Mouse (Mus musculus) midbrain, embryonic 15.5 days (tissue): ENCODE results near the gene Psmd3. TPM values are rescaled to one million over a fixed set of nuclear protein-coding genes. Genes with fewer than 3 reads are reported as not detected.

Source experiments
- ATAC-seq: fragments of 200-750 bp; cut with Nextera tagmentation; replicated peaks from 2 replicates; pipeline ENCODE4 v1.8.0; 2017; ENCODE audit warnings: moderate TSS enrichment
- H3K27ac ChIP-seq: fragments of 300-500 bp; sonication (generic); 2 replicates; pipeline ENCODE4 v1.5.1; 2015; ENCODE audit warnings: mild to moderate bottlenecking, inconsistent platforms
- H3K27me3 ChIP-seq: fragments of 300-500 bp; sonication (generic); replicated peaks from 2 replicates; pipeline ENCODE4 v1.6.1; 2015; ENCODE audit warnings: inconsistent platforms
- H3K36me3 ChIP-seq: fragments of 300-500 bp; sonication (generic); replicated peaks from 2 replicates; pipeline ENCODE4 v1.6.1; 2015; ENCODE audit warnings: inconsistent platforms
- H3K4me1 ChIP-seq: fragments of 300-500 bp; sonication (generic); 2 replicates; pipeline ENCODE4 v1.6.1; 2015; ENCODE audit warnings: inconsistent platforms
- H3K4me2 ChIP-seq: fragments of 300-500 bp; sonication (generic); 2 replicates; pipeline ENCODE4 v1.6.1; 2015; ENCODE audit warnings: inconsistent platforms, mild to moderate bottlenecking, moderate library complexity
- H3K4me3 ChIP-seq: fragments of 300-500 bp; sonication (generic); 2 replicates; pipeline ENCODE4 v1.5.1; 2015; ENCODE audit warnings: mild to moderate bottlenecking, inconsistent platforms
- H3K9ac ChIP-seq: fragments of 300-500 bp; sonication (generic); 2 replicates; pipeline ENCODE4 v1.6.1; 2015; ENCODE audit warnings: mild to moderate bottlenecking, inconsistent platforms
- H3K9me3 ChIP-seq: fragments of 300-500 bp; sonication (generic); 2 replicates; pipeline ENCODE4 v1.6.1; 2016; ENCODE audit warnings: inconsistent platforms
- WGBS: fragments of 180-500 bp; shearing (Covaris S2); methylation state at CpG from one replicate; pipeline ENCODE4 v1.1.7; 2015; ENCODE audit warnings: mixed read lengths; 5-methylcytosine and 5-hydroxymethylcytosine counted together
- polyA plus RNA-seq: library from polyadenylated mRNA; unstranded; fragments of >200 nt; fragmentation: Nextera tagmentation; extraction: Ambion mirVana; gene quantifications from 2 replicates; pipeline ENCODE4 v1.2.1, GENCODE M21; 2015

The Psmd3 gene
- polyA plus RNA-seq, 1 experiment from 2014 or later, result 198 TPM

GRCm38 (mm10) chr11:98742397-98743291 is 60.3 kb downstream of the Psmd3 start:
- Histone ChIP-seq H3K4me2 (peak overlapping the region; percentile 67), H3K27ac (peak overlapping the region; percentile 100), H3K4me1 (peaks cover 77% of the 10 kb centered on the region), H3K27me3 (no peaks in the 10 kb centered on the region), H3K4me3 (peak overlapping the region; percentile 90), H3K36me3 (no peaks in the 10 kb centered on the region), H3K9me3 (no peaks in the 10 kb centered on the region), H3K9ac (peak overlapping the region; percentile 98)
- WGBS, result under 1% methylated on average over 21 of the region's 21 CpGs
- ATAC-seq, result peak; percentile 32

- Histone ChIP-seq H3K4me3 (peak overlapping the region; percentile 90), H3K27ac (peak overlapping the region; percentile 100), H3K9me3 (no peaks in the 10 kb centered on the region), H3K4me2 (peak overlapping the region; percentile 67), H3K36me3 (no peaks in the 10 kb centered on the region), H3K4me1 (peaks cover 80% of the 10 kb centered on the region), H3K9ac (peak overlapping the region; percentile 98), H3K27me3 (no peaks in the 10 kb centered on the region)
- WGBS, result 2% methylated on average over 9 of the region's 9 CpGs
- ATAC-seq, result no peak
These were observed 61.4 kb downstream of the Psmd3 start for GRCm38 (mm10) chr11:98743655-98744345.

- peak overlapping the region; percentile 100 for H3K27ac ChIP-seq
- H3K4me1 ChIP-seq, result peaks cover 81% of the 10 kb centered on the region
- H3K9me3 ChIP-seq, result no peaks in the 10 kb centered on the region
- no peak for ATAC-seq
- H3K4me2 ChIP-seq, result peak overlapping the region; percentile 67
- H3K4me3 ChIP-seq, result peak overlapping the region; percentile 90
- 34% methylated on average over 7 of the region's 7 CpGs for whole genome bisulfite sequencing
- H3K36me3 ChIP-seq, result no peaks in the 10 kb centered on the region
- H3K27me3 ChIP-seq, result no peaks in the 10 kb centered on the region
- peak overlapping the region; percentile 98 for H3K9ac ChIP-seq
These were observed 62.2 kb downstream of the Psmd3 start for GRCm38 (mm10) chr11:98744456-98745019.

Other genes starting within 250 kb of the Psmd3 start
- 233 and 238 TPM in 2 replicates for gene Mien1, start 243.6 kb upstream of the Psmd3 start, polyA plus RNA-seq
- 0.80 and 1.1 TPM in 2 replicates for gene Grb7, start 236.2 kb upstream of the Psmd3 start, polyA plus RNA-seq
- gene Ikzf3, start 136.5 kb upstream of the Psmd3 start, polyA plus RNA-seq, result 0.04 TPM in 1 of 2 replicates, not detected in the other
- 0.14 TPM in 1 of 2 replicates, not detected in the other for gene Zpbp2, start 131.5 kb upstream of the Psmd3 start, polyA plus RNA-seq
- gene Ormdl3, start 95.2 kb upstream of the Psmd3 start, polyA plus RNA-seq, result 120 TPM in 2 replicates
- not detected in 2 replicates for gene Lrrc3c, start 84.3 kb upstream of the Psmd3 start, polyA plus RNA-seq
- gene Gm12355, start 56.9 kb upstream of the Psmd3 start, polyA plus RNA-seq, result 0.66 and 0.72 TPM in 2 replicates
- gene Gsdma3, start 56.2 kb upstream of the Psmd3 start, polyA plus RNA-seq, result not detected in 2 replicates
- not detected in 2 replicates for gene Gsdma2, start 35.8 kb upstream of the Psmd3 start, polyA plus RNA-seq
- not detected in 2 replicates for gene Gsdma, start 18.2 kb upstream of the Psmd3 start, polyA plus RNA-seq
- gene Csf3, start 18.7 kb downstream of the Psmd3 start, polyA plus RNA-seq, result not detected in 2 replicates
- gene Med24, start 46.9 kb downstream of the Psmd3 start, polyA plus RNA-seq, result 82.9 and 84.8 TPM in 2 replicates
- 151 and 158 TPM in 2 replicates for gene Thra, start 58.1 kb downstream of the Psmd3 start, polyA plus RNA-seq
- gene Nr1d1, start 92.8 kb downstream of the Psmd3 start, polyA plus RNA-seq, result 3.4 and 3.9 TPM in 2 replicates
- gene Msl1, start 113.0 kb downstream of the Psmd3 start, polyA plus RNA-seq, result 33.2 and 33.6 TPM in 2 replicates
- 56.3 and 57.7 TPM in 2 replicates for gene Casc3, start 122.4 kb downstream of the Psmd3 start, polyA plus RNA-seq
- 9.1 and 9.2 TPM in 2 replicates for gene Rapgefl1, start 154.2 kb downstream of the Psmd3 start, polyA plus RNA-seq
- 4.9 and 5.3 TPM in 2 replicates for gene Wipf2, start 181.1 kb downstream of the Psmd3 start, polyA plus RNA-seq
- gene Cdc6, start 225.2 kb downstream of the Psmd3 start, polyA plus RNA-seq, result 3.9 and 4.2 TPM in 2 replicates
- 9.7 and 10.5 TPM in 2 replicates for gene Rara, start 245.3 kb downstream of the Psmd3 start, polyA plus RNA-seq